Mouse (Mus musculus) spleen, adult 2 months (tissue): Measurements from ENCODE around the gene Defb35. TPM values are rescaled to one million over a fixed set of nuclear protein-coding genes. Genes with fewer than 3 reads are reported as not detected.
"Not testable (repeated sequence)": the region's sequence is repeated elsewhere in the genome, so short reads cannot be mapped to it uniquely, and the experiment has no call there.

Experiments
- DNase-seq, 2 experiments: peaks; one replicate each; pipeline versions ENCODE4 v3.0.0 to v3.0.0-alpha.2; 2012 to 2021; ENCODE audit warnings: low spot score in 2 of 2, low read depth in 1 of 2
- H3K27ac ChIP-seq: fragments of 200-500 bp; 2 replicates; pipeline ENCODE4 v1.5.1; 2012; ENCODE audit warnings: low read length, inconsistent platforms; ENCODE audit not compliant: insufficient read depth
- H3K27me3 ChIP-seq: fragments of 200-500 bp; 2 replicates; pipeline ENCODE4 v1.6.1; 2012; ENCODE audit warnings: mild to moderate bottlenecking, moderate library complexity, low read length, inconsistent platforms; ENCODE audit not compliant: control insufficient read depth, insufficient read depth
- H3K36me3 ChIP-seq: fragments of 200-500 bp; 2 replicates; pipeline ENCODE4 v1.6.1; 2012; ENCODE audit warnings: mild to moderate bottlenecking, low read length, inconsistent platforms; ENCODE audit not compliant: control insufficient read depth, insufficient read depth
- H3K4me1 ChIP-seq: fragments of 200-500 bp; 2 replicates; pipeline ENCODE4 v1.6.1; 2011; ENCODE audit warnings: inconsistent platforms; ENCODE audit not compliant: control insufficient read depth, insufficient read depth, insufficient read length
- H3K4me3 ChIP-seq: fragments of 200-500 bp; 2 replicates; pipeline ENCODE4 v1.5.1; 2011; ENCODE audit warnings: mild to moderate bottlenecking, inconsistent platforms; ENCODE audit not compliant: insufficient read depth, insufficient read length; ENCODE audit errors: extremely low read depth
- CTCF ChIP-seq: fragments of 200-500 bp; IDR thresholded peaks from 2 replicates; pipeline ENCODE4 v1.5.1; 2011; ENCODE audit warnings: mild to moderate bottlenecking, inconsistent platforms; ENCODE audit not compliant: insufficient read depth, insufficient read length, insufficient replicate concordance; ENCODE audit errors: extremely low read depth
- POLR2A ChIP-seq: fragments of 200-500 bp; IDR thresholded peaks from 2 replicates; pipeline ENCODE4 v1.6.1; 2011; ENCODE audit warnings: low read depth, low read length, inconsistent platforms
- WGBS: fragments of 180-500 bp; shearing (Covaris S2); methylation state at CpG from one replicate; pipeline ENCODE4 v1.1.7; 2018; 5-methylcytosine and 5-hydroxymethylcytosine counted together
- polyA plus RNA-seq: library from polyadenylated mRNA; depleted of rRNA; stranded (reverse); fragments of >200 nt; gene quantifications from 2 replicates; pipeline ENCODE4 v1.2.3, GENCODE M21; 2012; rRNA removed

Defb35 gene
- not detected in 2 replicates for polyA plus RNA-seq

DNA sequence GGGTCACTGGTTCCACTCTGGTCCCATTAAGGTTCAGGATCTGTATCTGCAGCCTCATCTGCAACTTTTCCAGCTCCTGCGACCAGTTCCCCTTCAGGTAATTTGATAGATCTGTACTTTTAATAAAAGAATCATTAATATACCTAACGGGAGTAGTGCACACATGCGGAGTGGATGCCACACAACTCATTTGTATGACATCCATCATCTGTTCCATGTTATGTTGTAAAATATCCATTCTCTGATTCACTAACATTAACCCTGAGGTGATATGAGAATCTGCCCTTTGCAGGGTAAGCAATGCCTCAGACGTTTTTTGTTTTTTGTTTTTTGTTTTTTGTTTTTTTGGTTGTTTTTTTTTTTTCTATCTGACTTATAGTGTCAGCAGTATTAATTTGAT, at the start of gene Defb35:
Defb35 (plus strand) TSS at position 301 of the 400 bp plus-strand sequence.
- not testable (repeated sequence) for DNase-seq, H3K27ac ChIP-seq, H3K4me1 ChIP-seq, H3K27me3 ChIP-seq, H3K36me3 ChIP-seq, H3K4me3 ChIP-seq
- 82% methylated on average over 4 of the region's 4 CpGs for WGBS

DNA sequence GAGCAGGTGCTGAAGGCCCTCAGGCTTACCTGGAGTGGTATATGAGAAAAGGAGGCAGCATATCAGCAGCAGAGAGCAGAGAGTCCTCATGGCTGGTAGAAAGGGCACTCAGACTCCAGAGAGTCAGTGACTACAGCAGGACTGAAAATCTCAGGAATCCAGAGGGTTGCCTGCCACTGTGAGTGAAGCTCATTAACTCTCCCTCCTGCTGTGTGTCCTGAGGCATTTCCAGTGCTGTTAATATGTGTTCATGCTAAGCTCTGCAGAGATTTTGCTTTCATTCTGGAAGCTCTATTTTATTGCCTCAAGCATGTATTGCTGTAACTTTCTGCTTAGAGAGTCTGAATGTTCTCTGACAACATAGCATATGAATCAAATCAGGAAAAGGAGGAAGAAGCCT, 31.9 kb upstream of the Defb35 start, which contains the start of gene Defb11:
Defb11 (minus strand) TSS at position 123 of the 400 bp plus-strand sequence.
- H3K27me3 ChIP-seq, H3K4me3 ChIP-seq: not testable (repeated sequence)

DNA sequence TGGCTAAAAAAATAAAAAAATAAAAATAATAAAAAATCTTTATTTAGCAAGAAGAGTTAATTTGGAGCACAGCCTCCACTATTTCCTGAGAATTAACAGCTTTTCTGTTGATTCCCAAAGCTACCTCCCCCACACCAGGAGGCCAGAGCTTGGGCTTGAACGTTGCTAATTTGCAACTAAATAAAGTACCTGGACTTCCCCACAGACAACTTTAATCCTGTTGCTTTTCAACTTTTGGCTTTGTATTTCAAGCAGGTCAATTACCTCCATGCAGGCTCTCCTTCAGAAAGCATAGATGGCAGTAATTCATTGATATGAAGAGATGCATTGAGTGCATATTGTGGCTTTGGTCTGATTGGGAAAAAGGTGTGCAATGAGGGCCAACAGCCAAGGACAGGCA, 26.2 kb upstream of the Defb35 start:
- Histone ChIP-seq H3K4me1 (no peaks in the 10 kb centered on the region), H3K27ac (no peak overlapping the region), H3K4me3 (no peak overlapping the region), H3K36me3 (no peaks in the 10 kb centered on the region), H3K27me3 (no peaks in the 10 kb centered on the region)
- DNase-seq: no peak
- WGBS: 17% methylated on average over 1 of the region's 1 CpGs
- TF ChIP-seq POLR2A (no peak), CTCF (no peak)

More for the DNA sequence above, 31.9 kb upstream of the Defb35 start, which contains the start of gene Defb11:
- not testable (repeated sequence) for H3K4me1 ChIP-seq, H3K36me3 ChIP-seq, H3K27ac ChIP-seq, DNase-seq

DNA sequence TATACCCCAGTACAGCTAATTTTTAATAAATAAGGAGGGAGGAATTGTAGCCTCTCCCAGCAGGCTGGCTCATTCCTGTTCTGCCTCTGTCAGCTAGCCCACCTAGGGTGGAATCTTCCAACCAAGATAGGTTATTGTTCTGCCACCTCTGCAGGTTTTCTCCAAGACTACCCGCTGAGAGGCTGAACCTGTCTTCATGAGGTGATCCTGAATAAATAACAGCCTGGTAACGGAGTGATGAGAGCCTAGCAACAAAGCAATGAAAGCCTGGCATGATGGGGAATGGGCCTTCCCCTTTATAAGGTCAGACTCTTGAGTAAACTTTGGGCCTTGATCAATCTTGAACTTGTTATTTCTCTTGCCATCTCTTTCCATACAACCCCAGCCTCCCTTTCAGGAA, 25.6 kb upstream of the Defb35 start:
- no peak for DNase-seq
- no peak overlapping the region for H3K27ac ChIP-seq
- H3K36me3 ChIP-seq: no peaks in the 10 kb centered on the region
- no peaks in the 10 kb centered on the region for H3K4me1 ChIP-seq
- no peak overlapping the region for H3K4me3 ChIP-seq
- no peaks in the 10 kb centered on the region for H3K27me3 ChIP-seq
- TF ChIP-seq POLR2A (no peak), CTCF (no peak)
- 29% methylated on average over 2 of the region's 2 CpGs for WGBS

DNA sequence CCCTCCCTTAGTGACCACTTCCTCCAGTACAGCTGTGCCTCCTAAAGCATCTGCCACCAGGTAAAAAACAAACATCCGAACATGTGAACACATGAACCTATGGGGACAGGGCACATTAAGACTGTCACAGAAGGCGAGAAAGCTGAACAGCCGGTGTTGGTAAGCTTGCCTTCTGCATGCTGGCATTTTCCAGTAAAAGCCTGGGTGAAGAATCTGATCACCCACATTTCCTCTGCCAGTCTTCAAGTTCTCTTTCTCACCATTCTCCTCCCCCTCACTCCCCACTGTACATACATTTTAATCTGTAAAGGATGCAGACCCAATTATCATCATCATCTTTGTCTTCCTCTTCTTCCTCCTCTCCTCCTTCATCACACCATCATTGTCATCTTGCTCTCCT, 22.5 kb upstream of the Defb35 start:
- Histone ChIP-seq H3K4me1 (no peaks in the 10 kb centered on the region), H3K36me3 (no peaks in the 10 kb centered on the region), H3K4me3 (no peak overlapping the region), H3K27me3 (no peaks in the 10 kb centered on the region), H3K27ac (no peak overlapping the region)
- TF ChIP-seq CTCF: no peak
- no peak for TF ChIP-seq POLR2A
- 83% methylated on average over 3 of the region's 3 CpGs for whole genome bisulfite sequencing
- DNase-seq: no peak

DNA sequence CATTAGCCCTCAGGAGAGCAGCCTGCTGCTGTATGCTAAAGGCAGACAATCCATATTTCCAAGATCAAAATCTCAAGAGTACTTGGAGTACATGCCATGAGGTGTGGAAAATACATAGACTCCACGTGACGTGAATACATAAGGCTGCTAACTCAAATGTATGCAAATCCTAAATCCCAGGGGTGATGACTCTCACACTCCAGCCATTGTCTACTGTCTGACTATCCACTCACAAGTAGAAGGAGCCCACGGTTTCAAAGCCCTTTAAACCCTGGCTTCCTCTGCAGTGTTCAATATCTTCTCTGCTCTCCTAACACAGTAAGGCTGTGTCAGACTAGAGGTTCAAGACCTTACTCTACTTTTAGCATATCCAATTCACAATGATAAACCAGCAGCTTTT, 7.4 kb upstream of the Defb35 start:
- not testable (repeated sequence) for DNase-seq, H3K27me3 ChIP-seq
- WGBS: 81% methylated on average over 3 of the region's 3 CpGs

DNA sequence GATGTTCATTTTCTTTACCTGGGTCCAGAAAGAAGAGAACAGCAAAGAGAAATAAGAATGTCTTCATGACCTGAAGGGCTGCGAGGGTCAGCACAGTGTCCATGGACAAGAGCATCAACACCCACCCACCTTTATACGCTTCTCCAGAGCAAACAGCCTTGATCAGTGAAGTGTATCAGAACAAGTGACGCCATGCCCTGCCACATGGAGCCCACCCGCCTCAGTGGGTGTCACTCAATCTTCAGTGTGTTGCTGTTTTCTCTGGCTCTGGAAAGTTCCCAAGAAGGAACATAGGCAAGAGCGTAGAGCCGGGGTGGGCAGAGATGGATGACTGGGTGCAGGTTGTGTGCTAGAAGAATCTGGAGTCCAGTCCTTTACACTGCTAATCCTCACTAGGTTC, 5.5 kb upstream of the Defb35 start, which contains the start of gene Defb15:
Defb15 (minus strand) TSS at position 101 of the 400 bp plus-strand sequence.
- 78% methylated on average over 6 of the region's 6 CpGs for WGBS
- H3K4me3 ChIP-seq: no peak within 1 kb of the TSS
- no peak for TF ChIP-seq CTCF
- no peak for TF ChIP-seq POLR2A
- no peaks in the 10 kb centered on the region for H3K4me1 ChIP-seq
- H3K36me3 ChIP-seq: no peaks in the 10 kb centered on the region
- no peak for DNase-seq
- no peak within 1 kb of the TSS for H3K27ac ChIP-seq
- no peaks in the 10 kb centered on the region for H3K27me3 ChIP-seq

More for the DNA sequence above, 7.4 kb upstream of the Defb35 start:
- not testable (repeated sequence) for H3K27ac ChIP-seq, H3K36me3 ChIP-seq, H3K4me3 ChIP-seq, H3K4me1 ChIP-seq

DNA sequence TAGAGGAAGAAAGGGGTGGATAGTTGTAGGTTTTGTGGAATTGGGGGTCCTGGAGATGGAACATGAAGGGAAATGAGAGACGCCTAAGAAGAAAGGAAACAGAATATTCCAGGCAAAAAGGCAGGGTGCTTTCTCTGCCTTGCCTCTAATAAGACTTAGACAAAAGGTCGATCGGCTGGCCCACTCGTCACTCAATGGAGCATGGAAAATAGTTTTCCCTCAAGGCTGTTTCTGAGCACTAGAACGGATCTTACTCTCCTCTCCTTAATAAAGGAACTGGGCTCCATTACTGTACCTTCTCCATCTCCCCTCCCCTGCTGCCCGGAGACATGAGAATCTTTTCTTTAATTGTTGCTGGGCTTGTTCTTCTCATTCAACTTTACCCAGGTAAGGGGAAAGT, 8.3 kb downstream of the Defb35 start, which contains the start of gene Defb13:
Defb13 (plus strand) TSS at position 301 of the 400 bp plus-strand sequence.
- H3K27me3 ChIP-seq: no peaks in the 10 kb centered on the region
- no peak within 1 kb of the TSS for H3K4me3 ChIP-seq
- no peaks in the 10 kb centered on the region for H3K36me3 ChIP-seq
- no peak within 1 kb of the TSS for H3K27ac ChIP-seq
- H3K4me1 ChIP-seq: no peaks in the 10 kb centered on the region
- TF ChIP-seq CTCF: no peak
- TF ChIP-seq POLR2A: no peak
- 92% methylated on average over 6 of the region's 6 CpGs for WGBS
- DNase-seq: no peak
